Mouse (Mus musculus) ES-E14 (cell line): ENCODE data around the gene Nup88.

Experiments
- CHD2 ChIP-seq: IDR thresholded peaks from 2 replicates; pipeline ENCODE4 v1.6.1; 2014; ENCODE audit warnings: mild to moderate bottlenecking, low read depth, low read length, inconsistent platforms
- MAFK ChIP-seq: IDR thresholded peaks from 2 replicates; pipeline ENCODE4 v1.6.1; 2014; ENCODE audit warnings: mild to moderate bottlenecking, low read depth, low read length, inconsistent platforms; ENCODE audit not compliant: insufficient read depth
- ZC3H11A ChIP-seq: IDR thresholded peaks from 2 replicates; pipeline ENCODE4 v1.6.1; 2012; ENCODE audit warnings: low read depth, mild to moderate bottlenecking, inconsistent platforms, low read length, borderline replicate concordance

GRCm38 (mm10) chr11:70980232-70980631 lies 10.5 kb upstream of the Nup88 start:
- TF ChIP-seq MAFK: no peak
- no peak for TF ChIP-seq CHD2
- TF ChIP-seq ZC3H11A: no peak
